Comparison of ENCODE assay signal across 15 mouse cellular contexts in the genomic region with DNA sequence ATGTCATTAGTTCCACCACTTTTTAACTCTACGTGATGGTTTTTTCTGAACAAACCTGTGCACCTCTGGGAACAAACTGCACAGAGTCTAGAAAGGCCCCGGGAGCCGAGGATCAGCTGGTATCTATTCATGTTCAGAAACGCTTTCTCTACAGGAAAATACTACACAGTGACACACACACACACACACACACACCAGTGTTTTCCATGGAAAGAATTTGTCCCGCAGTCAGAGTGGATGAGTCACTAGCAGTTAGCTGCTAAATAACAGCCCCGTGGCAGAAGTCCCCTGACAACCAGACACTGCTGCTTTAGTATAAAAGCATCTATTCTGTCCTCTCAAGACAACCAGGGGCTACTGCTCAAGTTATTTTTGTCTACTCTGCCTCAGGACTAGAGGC.
DNase-seq lines count a peak whose midpoint lies in the region; ATAC-seq and TF ChIP-seq lines count a peak whose summit lies in the region.
"Had no signal": no experiment of that assay in that cellular context is flagged by ENCODE, and none has a peak within 500 bp of the region (broad histone marks: within the 10 kb centered on the region; RNA-seq: fewer than 3 reads in every experiment).

No protein-coding gene starts in this region.

- peaks cover 79% of the 10 kb centered on the region for H3K4me1 ChIP-seq in heart, embryonic 10.5 days
- peaks cover 55 to 80% of the 10 kb centered on the region in 2 experiments for H3K4me1 ChIP-seq in heart, embryonic 14.5 days (ENCODE audit: control insufficient read depth in 2 of 2, insufficient read depth in 2 of 2, low read length in 2 of 2)
- H3K4me1 ChIP-seq in midbrain, postnatal 0 days (ENCODE audit: insufficient read depth, low read length): peaks cover 15% of the 10 kb centered on the region; the same call in 1 of the 2 replicates
- peaks cover 31% of the 10 kb centered on the region for H3K4me1 ChIP-seq in forebrain, embryonic 12.5 days

- WGBS in heart, embryonic 10.5 days: 15% methylated on average over 6 of the region's 6 CpGs
- WGBS in heart, embryonic 14.5 days: 9% methylated on average over 6 of the region's 6 CpGs
- 15% methylated on average over 6 of the region's 6 CpGs for WGBS in midbrain, postnatal 0 days
- 51% methylated on average over 6 of the region's 6 CpGs for WGBS in forebrain, embryonic 12.5 days

- peak overlapping the region; percentile 44; the same call in 1 of the 2 replicates for H3K9ac ChIP-seq in heart, embryonic 14.5 days (ENCODE audit: low read length)
- H3K9ac ChIP-seq in midbrain, postnatal 0 days (replicated peaks; ENCODE audit: low read length, poor library complexity, severe bottlenecking): no peak overlapping the region
- H3K9ac ChIP-seq in forebrain, embryonic 12.5 days: no peak overlapping the region
- H3K9ac ChIP-seq: forebrain, postnatal 0 days; limb, embryonic 13.5 days had no signal

- H3K27me3 ChIP-seq in heart, embryonic 10.5 days (ENCODE audit: insufficient read depth, poor library complexity, severe bottlenecking): 0 out of 2 replicates have a peak, but pooled peaks cover 9% of the 10 kb centered on the region
- H3K27me3 ChIP-seq in heart, embryonic 14.5 days (ENCODE audit: control insufficient read depth, insufficient read depth, low read length): no peaks in the 10 kb centered on the region
- H3K27me3 ChIP-seq in midbrain, postnatal 0 days (ENCODE audit: insufficient read depth, low read length): no peaks in the 10 kb centered on the region
- H3K27me3 ChIP-seq in forebrain, embryonic 12.5 days: peaks cover 34% of the 10 kb centered on the region

- H3K4me3 ChIP-seq in heart, embryonic 10.5 days: no peak overlapping the region
- no peak overlapping the region for H3K4me3 ChIP-seq in heart, embryonic 14.5 days (ENCODE audit: control insufficient read depth in 1 of 2, insufficient read depth in 1 of 2, low read depth in 1 of 2, low read length in 2 of 2)
- H3K4me3 ChIP-seq in midbrain, postnatal 0 days (ENCODE audit: low read depth, low read length): no peak overlapping the region
- H3K4me3 ChIP-seq in forebrain, embryonic 12.5 days (replicated peaks): no peak overlapping the region
- H3K4me3 ChIP-seq: layer of hippocampus, adult 2 months; limb, embryonic 13.5 days had no signal

- TF ChIP-seq CTCF in midbrain, postnatal 0 days (IDR thresholded peaks at IDR 0.05): no peak

- no peaks in the 10 kb centered on the region for H3K36me3 ChIP-seq in heart, embryonic 10.5 days
- no peaks in the 10 kb centered on the region for H3K36me3 ChIP-seq in heart, embryonic 14.5 days (ENCODE audit: control insufficient read depth, insufficient read depth, low read length)
- no peaks in the 10 kb centered on the region for H3K36me3 ChIP-seq in midbrain, postnatal 0 days (ENCODE audit: insufficient read depth, low read length)
- no peaks in the 10 kb centered on the region for H3K36me3 ChIP-seq in forebrain, embryonic 12.5 days (replicated peaks)
- H3K36me3 ChIP-seq: limb, embryonic 13.5 days had no signal

- intact Hi-C loops in heart, postnatal 36 days (cut with DNase I): loop anchor here (1.0 kb wide), 1 partner anchor 43 kb away; no protein-coding TSS in a partner anchor

- no peak for DNase-seq in heart, embryonic 10.5 days (ENCODE audit: low spot score)
- DNase-seq in heart, postnatal 36 days: no peak
- peak; percentile 32 for DNase-seq in right cerebral cortex, adult 18-20 months
- DNase-seq in right cerebral cortex, postnatal 25 days: no peak
- peak; percentile 47 for DNase-seq in midbrain, postnatal 0 days (ENCODE audit: low spot score)
- no peak for DNase-seq in testis, postnatal 14 days (ENCODE audit: low spot score)
- DNase-seq: embryo, embryonic 11 days; forebrain, postnatal 0 days; lung, postnatal 36 days; thymus, postnatal 4 days had no signal

- ATAC-seq in heart, embryonic 14.5 days (ENCODE audit: insufficient number of reproducible peaks, insufficient read depth, low FRiP score, low read depth): no peak
- ATAC-seq in midbrain, postnatal 0 days (ENCODE audit: low FRiP score): 0 out of 2 replicates have a peak, but pooled peaks have one; percentile 22
- ATAC-seq in forebrain, embryonic 12.5 days (ENCODE audit: low FRiP score): no peak
- ATAC-seq: inflammation-experienced regulatory T-cells, adult 6 months had no signal

- H3K9me3 ChIP-seq in heart, embryonic 10.5 days: no peaks in the 10 kb centered on the region
- no peaks in the 10 kb centered on the region for H3K9me3 ChIP-seq in heart, embryonic 14.5 days (ENCODE audit: control insufficient read depth, low read length)
- H3K9me3 ChIP-seq in midbrain, postnatal 0 days (ENCODE audit: low read length): no peaks in the 10 kb centered on the region
- H3K9me3 ChIP-seq in forebrain, embryonic 12.5 days: no peaks in the 10 kb centered on the region
- H3K9me3 ChIP-seq: limb, embryonic 13.5 days had no signal

- peak overlapping the region; percentile 68 for H3K4me2 ChIP-seq in heart, embryonic 14.5 days (ENCODE audit: low read length)
- no peak overlapping the region for H3K4me2 ChIP-seq in midbrain, postnatal 0 days (ENCODE audit: low read depth, low read length, poor library complexity, severe bottlenecking)
- H3K4me2 ChIP-seq in forebrain, embryonic 12.5 days: no peak overlapping the region
- H3K4me2 ChIP-seq: limb, embryonic 13.5 days had no signal

- H3K27ac ChIP-seq in heart, embryonic 10.5 days: peak overlapping the region; percentile 84
- H3K27ac ChIP-seq in heart, embryonic 14.5 days (replicated peaks in 1 of 2; ENCODE audit: control insufficient read depth in 1 of 2, insufficient read depth in 1 of 2, low read depth in 2 of 2, low read length in 2 of 2): peak overlapping the region; percentile 69 to 70
- H3K27ac ChIP-seq in midbrain, postnatal 0 days (ENCODE audit: low read depth, low read length): no peak overlapping the region
- H3K27ac ChIP-seq in forebrain, embryonic 12.5 days: no peak overlapping the region
- H3K27ac ChIP-seq: limb, embryonic 13.5 days had no signal

Comparison
In these comparisons a context has a peak if more than half of its experiments do, and no peak if none do; other contexts are left out.
1. DNase-seq: peak in right cerebral cortex, adult 18-20 months (single experiment) and midbrain, postnatal 0 days (single experiment); none in heart, embryonic 10.5 days (single experiment), heart, postnatal 36 days (0 of 2), right cerebral cortex, postnatal 25 days (single experiment) and testis, postnatal 14 days (single experiment).
2. H3K27ac ChIP-seq: peak in heart, embryonic 10.5 days (single experiment) and heart, embryonic 14.5 days (2 of 2); none in midbrain, postnatal 0 days (single experiment) and forebrain, embryonic 12.5 days (single experiment).